Mouse (Mus musculus): Measurements from ENCODE around the gene Upf1.

The Upf1 gene

GRCm38 (mm10) chr8:70327512-70327911 is 25.6 kb downstream of the Upf1 start:
- no peak for DNase-seq (ENCODE audit: low read depth, low spot score)

GRCm38 (mm10) chr8:70323716-70324115 is 29.4 kb downstream of the Upf1 start:
- DNase-seq (ENCODE audit: low read depth, low spot score), result peak; percentile 65

GRCm38 (mm10) chr8:70317872-70318271 is 35.2 kb downstream of the Upf1 start:
- no peak for DNase-seq (ENCODE audit: low read depth, low spot score)

- no peak for DNase-seq (ENCODE audit: low read depth, low spot score)
Measured at GRCm38 (mm10) chr8:70316511-70317504, 36.3 kb downstream of the Upf1 start.

DNA sequence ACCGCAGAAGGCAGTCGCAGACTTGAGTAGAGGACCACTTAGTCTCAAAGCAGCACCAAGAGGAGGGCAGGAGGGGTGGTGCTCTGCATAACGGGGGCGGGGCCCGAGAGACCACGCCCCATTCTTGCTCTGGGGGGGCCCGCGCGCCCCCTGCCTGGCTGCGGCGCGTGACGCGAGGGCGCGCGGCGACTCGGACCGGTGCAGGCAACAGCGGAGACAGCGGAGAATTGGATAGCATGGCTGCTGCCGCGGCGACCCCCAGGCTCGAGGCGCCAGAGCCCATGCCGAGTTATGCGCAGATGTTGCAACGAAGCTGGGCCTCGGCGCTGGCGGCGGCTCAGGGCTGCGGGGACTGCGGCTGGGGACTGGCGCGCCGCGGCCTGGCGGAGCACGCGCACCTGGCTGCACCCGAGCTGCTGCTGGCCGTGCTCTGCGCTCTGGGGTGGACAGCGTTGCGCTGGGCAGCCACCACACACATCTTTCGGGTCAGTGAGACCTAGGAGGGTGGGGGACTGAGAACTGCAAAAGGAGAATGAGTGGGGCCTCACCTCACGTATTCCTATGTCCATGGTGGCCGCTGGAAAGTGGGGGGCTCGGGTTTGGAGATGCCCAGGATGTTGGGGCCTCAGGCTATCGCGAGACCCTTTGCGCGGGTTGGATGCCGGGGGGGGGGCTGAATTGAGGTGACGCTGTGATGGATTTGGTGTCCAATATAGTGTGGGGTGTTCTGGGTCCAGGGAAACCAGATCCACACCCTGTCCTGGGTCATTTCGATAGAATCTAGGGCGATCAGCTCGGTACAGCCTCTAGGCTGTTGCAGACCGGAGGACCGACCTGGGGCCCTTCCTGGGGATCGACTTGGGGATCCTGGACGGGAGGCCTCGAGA is 37.2 kb downstream of the Upf1 start, which contains the start of gene Cers1:
TSS of gene Cers1 (plus strand) at position 152 of the 887 bp plus-strand sequence.
- peak; percentile 54 for DNase-seq (ENCODE audit: low read depth, low spot score)

DNA sequence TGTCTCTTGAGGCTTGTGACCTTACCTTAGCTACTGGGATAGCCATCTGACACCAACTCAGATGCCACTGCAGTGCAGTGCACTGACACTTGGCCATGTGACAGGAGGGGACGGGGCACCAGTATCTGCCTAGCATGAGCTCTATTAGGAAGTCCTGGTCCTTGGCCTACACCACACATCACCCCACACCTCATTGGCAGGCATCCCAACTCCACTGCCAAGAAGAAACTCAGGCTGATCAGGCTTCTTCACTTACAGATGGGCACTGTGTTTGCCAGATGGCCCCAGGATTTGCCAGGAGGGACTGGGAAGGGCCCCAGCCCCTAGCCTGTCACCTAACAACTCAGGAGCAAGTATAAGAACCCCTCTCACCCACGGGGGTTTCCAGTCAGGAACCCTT is 39.7 kb downstream of the Upf1 start:
- peak; percentile 35 for DNase-seq (ENCODE audit: low read depth, low spot score)

- DNase-seq (ENCODE audit: low read depth, low spot score), result peak; percentile 69
Measured at GRCm38 (mm10) chr8:70309311-70309710, 43.8 kb downstream of the Upf1 start.

DNA sequence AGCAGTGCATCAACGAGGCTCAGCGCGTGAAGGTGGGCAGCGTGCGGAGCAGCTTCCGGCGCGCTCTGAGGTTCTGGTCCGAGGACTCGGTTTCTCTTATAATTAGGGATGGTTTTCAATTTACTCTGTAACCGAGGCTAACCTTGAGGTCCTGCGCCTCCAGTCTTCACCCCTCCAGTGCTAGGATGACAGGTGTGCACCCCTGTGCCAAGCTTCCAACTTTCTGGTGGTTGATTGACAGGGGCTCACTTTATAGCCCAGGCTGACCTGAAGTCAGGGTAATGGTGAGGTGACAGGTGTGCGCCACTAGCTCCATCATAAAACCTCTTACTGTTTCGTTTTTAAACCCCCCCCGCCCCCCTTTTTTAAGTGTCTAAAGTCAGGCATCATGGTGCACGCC is 50.2 kb downstream of the Upf1 start:
- no peak for DNase-seq (ENCODE audit: low read depth, low spot score)

DNA sequence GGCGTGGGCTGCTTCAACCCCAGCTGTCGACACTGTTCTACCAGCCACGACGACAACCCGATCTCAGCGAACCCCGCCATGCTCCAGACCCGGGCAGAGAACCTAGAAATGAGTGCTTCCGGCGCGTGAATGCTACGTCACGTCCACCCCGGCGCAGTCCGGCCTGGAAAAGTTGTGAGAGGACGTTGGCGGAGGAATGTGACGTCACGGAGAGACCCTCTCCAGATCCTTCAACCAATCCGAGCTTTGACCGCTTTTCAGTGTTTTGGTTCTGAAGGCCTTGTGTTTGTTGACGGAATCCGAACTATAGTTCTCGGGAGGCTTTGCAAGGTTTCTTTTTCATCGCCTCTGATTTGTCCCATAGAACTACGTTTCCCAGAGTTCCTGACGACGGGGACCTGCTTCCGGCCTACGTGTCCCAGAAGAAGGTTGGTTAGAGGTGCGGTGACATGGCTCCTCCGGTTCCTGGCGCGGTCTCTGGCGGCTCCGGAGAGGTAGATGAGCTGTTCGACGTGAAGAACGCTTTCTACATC is 50.7 kb downstream of the Upf1 start, which contains the start of the genes Ddx49 and Cope:
TSS of gene Ddx49 (minus strand) at position 132 of the 533 bp plus-strand sequence.
TSS of gene Cope (plus strand) at position 161 of the 533 bp plus-strand sequence.
- DNase-seq (ENCODE audit: low read depth, low spot score), result peak; percentile 98

DNA sequence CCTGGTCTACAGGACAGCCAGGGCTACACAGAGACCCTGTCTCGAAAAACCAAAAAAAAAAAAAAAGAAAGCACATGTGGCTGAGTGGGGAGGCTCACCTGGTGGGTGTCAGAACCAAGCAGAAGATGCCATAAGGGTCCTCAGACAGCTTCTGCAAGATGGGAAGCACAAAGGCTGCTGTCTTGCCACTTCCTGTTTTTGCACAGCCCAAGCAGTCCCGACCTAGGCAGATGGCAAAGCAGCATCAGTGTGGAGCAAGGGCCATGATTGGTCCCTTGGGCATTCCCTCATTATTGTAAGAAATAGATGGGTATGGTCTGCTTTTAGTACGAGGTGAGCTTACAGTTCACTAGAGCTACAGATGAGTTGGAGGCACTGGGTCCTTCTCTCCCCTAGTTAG is 52.2 kb downstream of the Upf1 start:
- no peak for DNase-seq (ENCODE audit: low read depth, low spot score)

GRCm38 (mm10) chr8:70293988-70294405 is 59.1 kb downstream of the Upf1 start:
- DNase-seq (ENCODE audit: low read depth, low spot score), result no peak

- peak; percentile 40 for DNase-seq (ENCODE audit: low read depth, low spot score)
Measured at GRCm38 (mm10) chr8:70286737-70287136, 66.3 kb downstream of the Upf1 start.

- DNase-seq (ENCODE audit: low read depth, low spot score), result no peak
Measured at GRCm38 (mm10) chr8:70285304-70285703, 67.8 kb downstream of the Upf1 start.

- peak; percentile 31 for DNase-seq (ENCODE audit: low read depth, low spot score)
Measured at GRCm38 (mm10) chr8:70284421-70284820, 68.7 kb downstream of the Upf1 start.

DNA sequence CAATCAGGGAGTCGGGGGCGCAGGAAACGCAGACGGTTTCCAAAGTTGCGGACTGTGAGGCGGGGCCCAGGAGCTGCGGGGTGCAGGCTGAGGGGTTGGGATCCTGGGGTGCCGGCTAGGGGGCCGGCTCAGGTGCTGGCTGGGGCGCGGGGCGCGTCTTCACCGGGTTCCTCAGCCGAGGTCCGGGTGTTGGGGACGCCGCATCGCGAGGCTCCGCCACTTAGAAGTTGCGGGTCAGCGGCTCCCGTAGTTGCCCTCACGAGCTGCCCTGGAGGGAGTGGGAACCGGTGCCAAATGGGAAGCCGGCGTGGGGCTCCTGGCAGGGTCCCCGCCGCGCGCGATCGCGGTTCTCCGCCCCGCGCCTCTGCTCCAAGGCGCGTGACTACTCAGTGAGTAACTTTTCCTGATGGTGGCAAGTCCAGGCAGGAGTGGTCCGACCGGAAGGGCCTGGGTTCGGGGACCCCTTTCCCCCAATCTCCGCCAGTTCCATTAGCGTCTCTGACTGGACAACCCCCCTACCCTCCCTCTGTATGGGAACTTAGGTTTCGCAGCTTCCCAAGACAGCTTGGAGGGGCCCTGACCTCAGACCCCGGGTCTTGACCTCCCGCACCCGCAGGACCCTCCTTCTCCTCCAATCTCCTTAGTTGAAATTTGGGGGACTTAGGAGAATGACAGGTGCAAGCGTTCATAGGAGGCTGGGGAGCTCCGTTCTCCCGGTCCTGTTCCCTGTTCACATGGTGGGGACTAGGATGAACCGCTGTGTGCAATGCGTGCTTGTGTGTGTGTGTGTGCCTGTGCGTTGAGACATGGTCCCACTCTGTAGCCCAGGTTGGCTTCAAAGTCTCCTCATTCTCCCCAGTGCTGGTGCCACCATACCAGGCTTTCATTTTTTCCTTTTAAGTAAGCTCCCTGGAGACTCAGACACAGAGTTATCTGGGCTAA is 69.7 kb downstream of the Upf1 start:
- peak; percentile 40 for DNase-seq (ENCODE audit: low read depth, low spot score)

- peak; percentile 78 for DNase-seq (ENCODE audit: low read depth, low spot score)
Measured at GRCm38 (mm10) chr8:70282603-70283135, 70.4 kb downstream of the Upf1 start, which contains the start of gene Homer3. Gene Homer3, plus strand, starts transcription at chr8:70282827.

All from 3T3-L1 (cell line).